Mouse (Mus musculus) CH12.LX (cell line): ENCODE measurements around the gene Fbxl18. TPM values are rescaled to one million over a fixed set of nuclear protein-coding genes. Genes with fewer than 3 reads are reported as not detected.
A peak's percentile ranks its signal among the peaks of the same experiment; 100 is the strongest.

Experiments used
- DNase-seq: peaks from one replicate; pipeline ENCODE4 v3.0.0-alpha.2; 2013; ENCODE audit errors: extremely low read depth
- H3K27ac ChIP-seq: 2 replicates; pipeline ENCODE4 v1.5.1; 2012; ENCODE audit warnings: low read depth, mild to moderate bottlenecking, control low read depth, moderate library complexity; ENCODE audit not compliant: insufficient read depth
- H3K27me3 ChIP-seq: replicated peaks from 2 replicates; pipeline ENCODE3; 2012; ENCODE audit warnings: inconsistent platforms
- H3K36me3 ChIP-seq, 2 experiments: replicated peaks in 1 of 2; 2 replicates each; pipeline versions ENCODE3 to v1.6.1; 2012; ENCODE audit warnings: inconsistent platforms in 1 of 2, low read length in 1 of 2, mild to moderate bottlenecking in 1 of 2, mixed read lengths in 1 of 2, moderate library complexity in 1 of 2; ENCODE audit not compliant: control insufficient read depth in 1 of 2, insufficient read depth in 1 of 2
- H3K4me1 ChIP-seq, 2 experiments: 2 replicates each; pipeline ENCODE4 v1.6.1; 2012; ENCODE audit warnings: inconsistent platforms in 1 of 2, moderate library complexity in 1 of 2; ENCODE audit not compliant: insufficient read depth in 2 of 2, control insufficient read depth in 1 of 2
- H3K4me2 ChIP-seq: 2 replicates; pipeline ENCODE4 v1.6.1; 2012; ENCODE audit warnings: low read depth, mild to moderate bottlenecking, control low read depth; ENCODE audit not compliant: poor library complexity, insufficient read depth, severe bottlenecking
- H3K4me3 ChIP-seq, 3 experiments: fragments of 150-350 bp in 1 of 3; sonication (generic) in 1 of 3; replicated peaks in 1 of 3; 2 replicates each; pipeline versions ENCODE3 to v1.5.1; 2011 to 2012; ENCODE audit warnings: low read depth in 2 of 3, low read length in 2 of 3, mild to moderate bottlenecking in 2 of 3, moderate library complexity in 2 of 3, control low read depth in 1 of 3, improper control_type of control experiment in 1 of 3, inconsistent platforms in 1 of 3, mixed read lengths in 1 of 3; ENCODE audit not compliant: poor library complexity in 1 of 3
- H3K79me2 ChIP-seq: replicated peaks from 2 replicates; pipeline ENCODE4 v1.6.1; 2012; ENCODE audit warnings: mild to moderate bottlenecking, moderate library complexity; ENCODE audit not compliant: control insufficient read depth, poor library complexity, insufficient read depth, severe bottlenecking; ENCODE audit errors: extremely low read depth
- H3K9ac ChIP-seq: 2 replicates; pipeline ENCODE4 v1.6.1; 2012; ENCODE audit warnings: low read depth, mild to moderate bottlenecking, control low read depth, moderate library complexity; ENCODE audit not compliant: insufficient read depth
- H3K9me3 ChIP-seq: replicated peaks from 2 replicates; pipeline ENCODE3; 2012; ENCODE audit warnings: low read length, inconsistent platforms, mixed read lengths
- BHLHE40 ChIP-seq: IDR thresholded peaks from 2 replicates; pipeline ENCODE4 v1.6.1; 2011; ENCODE audit warnings: mild to moderate bottlenecking, low read depth, low read length, improper control_type of control experiment
- ELF1 ChIP-seq: IDR thresholded peaks from 2 replicates; pipeline ENCODE4 v1.6.1; 2014; ENCODE audit warnings: low read depth, mild to moderate bottlenecking, inconsistent platforms, low read length, improper control_type of control experiment
- JUN ChIP-seq: IDR thresholded peaks from 2 replicates; pipeline ENCODE4 v1.6.1; 2011; ENCODE audit warnings: low read depth, mild to moderate bottlenecking, low read length, improper control_type of control experiment, moderate library complexity; ENCODE audit not compliant: insufficient read depth
- MAFK ChIP-seq: IDR thresholded peaks from 2 replicates; pipeline ENCODE4 v1.6.1; 2011; ENCODE audit warnings: low read length, improper control_type of control experiment; ENCODE audit not compliant: insufficient replicate concordance
- MYC ChIP-seq: IDR thresholded peaks from 2 replicates; pipeline ENCODE4 v1.6.1; 2011; ENCODE audit warnings: low read depth, mild to moderate bottlenecking, improper control_type of control experiment, low read length
- NRF1 ChIP-seq: IDR thresholded peaks from 2 replicates; pipeline ENCODE4 v1.6.1; 2014; ENCODE audit warnings: low read depth, mild to moderate bottlenecking, inconsistent platforms, low read length, improper control_type of control experiment, moderate library complexity
- RAD21 ChIP-seq: IDR thresholded peaks from 2 replicates; pipeline ENCODE4 v1.6.1; 2011; ENCODE audit warnings: low read depth, mild to moderate bottlenecking, low read length, improper control_type of control experiment, moderate library complexity
- RCOR1 ChIP-seq: conservative IDR thresholded peaks from 2 replicates; pipeline ENCODE4 v1.6.1; 2012; ENCODE audit warnings: low read depth, mild to moderate bottlenecking, inconsistent platforms, low read length, improper control_type of control experiment
- SIN3A ChIP-seq: IDR thresholded peaks from 2 replicates; pipeline ENCODE4 v1.6.1; 2012; ENCODE audit warnings: low read length, improper control_type of control experiment, inconsistent platforms
- TBP ChIP-seq: conservative IDR thresholded peaks from 2 replicates; pipeline ENCODE4 v1.6.1; 2011; ENCODE audit warnings: low read depth, low read length, improper control_type of control experiment
- USF2 ChIP-seq: conservative IDR thresholded peaks from 2 replicates; pipeline ENCODE4 v1.6.1; 2011; ENCODE audit warnings: low read depth, low read length, improper control_type of control experiment
- ZC3H11A ChIP-seq: IDR thresholded peaks from 2 replicates; pipeline ENCODE4 v1.6.1; 2012; ENCODE audit warnings: low read depth, mild to moderate bottlenecking, inconsistent platforms, low read length, improper control_type of control experiment
- ZNF384 ChIP-seq: IDR thresholded peaks from 2 replicates; pipeline ENCODE4 v1.6.1; 2012; ENCODE audit warnings: low read depth, low read length, improper control_type of control experiment, inconsistent platforms
- dilution Hi-C: fragments of 300-500 bp; cut with MboI; formaldehyde crosslinking; loops from 2 replicates; pipeline ENCODE4 v1.14.3; 2020; ENCODE audit warnings: low sequenced_read_pairs; ENCODE audit not compliant: extremely low pct_unique_long_range_greater_than_20kb, extremely low pct_ligation_motif_present
- in situ Hi-C: fragments of 300-500 bp; cut with MboI; formaldehyde crosslinking; loops from 3 replicates; pipeline ENCODE4 v1.14.3; 2019; ENCODE audit warnings: low sequenced_read_pairs, low pct_ligation_motif_present, low pct_unique_long_range_greater_than_20kb, mixed read lengths
- polyA plus RNA-seq: library from polyadenylated mRNA; unstranded; fragments of >175 nt; gene quantifications from 2 replicates; pipeline ENCODE4 v1.2.1, GENCODE M21; 2012; ENCODE audit warnings: low read depth; ENCODE audit not compliant: insufficient read length
- total RNA-seq, 2 experiments: library from RNA; depleted of rRNA; stranded (reverse); fragments of 300-350 nt in 1 of 2; fragments of >200 nt in 1 of 2; gene quantifications; 2 replicates each; pipeline ENCODE4 v1.2.3; 2012 to 2014

Gene Fbxl18
- total and polyA plus RNA-seq, 3 experiments, result 3.7 to 6.4 (median 5.5) TPM

DNA sequence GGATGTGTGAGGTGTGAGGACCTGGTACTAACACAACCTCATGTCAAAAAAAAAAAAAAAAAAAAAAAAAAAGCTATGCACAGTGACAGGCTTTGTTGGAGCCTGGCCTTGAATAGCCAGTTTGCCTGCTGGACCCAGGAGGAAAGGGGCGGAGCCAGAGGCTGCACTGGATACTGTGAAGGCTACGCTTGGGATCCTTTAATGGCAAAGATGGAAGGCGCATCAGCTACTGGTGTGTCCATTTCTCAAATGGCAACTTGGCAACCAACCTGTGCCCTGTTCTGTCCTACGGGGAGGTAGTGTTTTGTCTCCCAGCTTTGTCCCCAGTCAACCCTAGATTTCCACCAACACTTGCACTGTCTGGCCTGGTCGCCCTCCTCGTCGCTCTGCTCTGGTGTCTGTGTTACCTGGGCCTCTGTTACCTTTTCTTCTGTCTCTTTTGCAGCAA lies 6.2 kb upstream of the Fbxl18 start:
- Histone ChIP-seq H3K4me3 (no peak overlapping the region), H3K9me3 (no peaks in the 10 kb centered on the region), H3K27me3 (no peaks in the 10 kb centered on the region), H3K36me3 (peaks cover 54 to 74% of the 10 kb centered on the region in 2 experiments), H3K4me1 (peaks cover 10 to 37% of the 10 kb centered on the region in 2 experiments)
- in situ Hi-C loops, result no loop called here
- no peak for TF ChIP-seq SIN3A
- peak; percentile 65 for TF ChIP-seq ZNF384
- TF ChIP-seq, all 38 proteins: peak for 1
- DNase-seq, result peak; percentile 60
- no peak overlapping the region for H3K4me2 ChIP-seq
- peaks cover 29% of the 10 kb centered on the region for H3K79me2 ChIP-seq
- dilution Hi-C loops, result no loop called here
- no peak overlapping the region for H3K9ac ChIP-seq
- no peak overlapping the region for H3K27ac ChIP-seq

DNA sequence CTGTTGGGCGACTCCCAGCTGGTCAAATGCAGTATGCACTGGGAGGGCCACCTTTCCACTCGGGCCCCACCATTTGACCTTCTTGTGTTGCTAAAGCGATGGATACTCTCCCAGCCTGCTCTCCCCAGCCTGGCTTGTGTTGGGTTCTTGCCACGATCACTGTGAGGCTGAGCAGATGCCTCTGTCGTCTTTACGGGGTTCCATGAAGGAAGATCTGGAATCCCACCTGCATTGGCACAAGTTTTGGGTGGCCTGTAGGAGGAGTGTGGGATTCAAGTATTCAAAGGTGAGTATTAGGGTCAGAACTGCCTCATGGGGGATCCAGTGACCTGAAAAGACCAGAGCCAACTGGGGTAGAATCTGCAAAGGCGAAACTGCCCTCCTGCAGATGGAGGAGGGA lies 5.4 kb upstream of the Fbxl18 start:
- Histone ChIP-seq H3K9ac (no peak overlapping the region), H3K4me2 (no peak overlapping the region), H3K79me2 (peaks cover 26% of the 10 kb centered on the region), H3K36me3 (peaks cover 54 to 70% of the 10 kb centered on the region in 2 experiments), H3K27me3 (no peaks in the 10 kb centered on the region), H3K9me3 (no peaks in the 10 kb centered on the region), H3K4me3 (no peak overlapping the region), H3K4me1 (peaks cover 10 to 43% of the 10 kb centered on the region in 2 experiments), H3K27ac (no peak overlapping the region)
- DNase-seq, result no peak
- TF ChIP-seq JUN (no peak), ZC3H11A (no peak)
- in situ Hi-C loops, result no loop called here
- dilution Hi-C loops, result no loop called here

- no peaks in the 10 kb centered on the region for H3K27me3 ChIP-seq
- H3K27ac ChIP-seq, result no peak overlapping the region
- dilution Hi-C loops (no loop called here), in situ Hi-C loops (no loop called here)
- H3K4me1 ChIP-seq, result peaks cover 10 to 43% of the 10 kb centered on the region in 2 experiments
- no peak for TF ChIP-seq RCOR1
- no peak for TF ChIP-seq BHLHE40
- no peak for TF ChIP-seq MYC
- no peak for TF ChIP-seq USF2
- no peak for TF ChIP-seq TBP
- no peak for TF ChIP-seq RAD21
- TF ChIP-seq ELF1, result no peak
- TF ChIP-seq ZC3H11A, result no peak
- TF ChIP-seq SIN3A, result no peak
- no peak for TF ChIP-seq NRF1
- TF ChIP-seq MAFK, result no peak
- no peak overlapping the region for H3K9ac ChIP-seq
- no peak overlapping the region for H3K4me3 ChIP-seq
- no peaks in the 10 kb centered on the region for H3K9me3 ChIP-seq
- DNase-seq, result no peak
- H3K4me2 ChIP-seq, result no peak overlapping the region
- peaks cover 21% of the 10 kb centered on the region for H3K79me2 ChIP-seq
- H3K36me3 ChIP-seq, result peaks cover 48 to 64% of the 10 kb centered on the region in 2 experiments
Observed at GRCm38 (mm10) chr5:142899932-142900533, 4.8 kb upstream of the Fbxl18 start.
